Mouse (Mus musculus) hindbrain, embryonic 12.5 days (tissue): ENCODE measurements around the gene Plcb3. TPM values are rescaled to one million over a fixed set of nuclear protein-coding genes. Genes with fewer than 3 reads are reported as not detected.

Source experiments
- ATAC-seq: fragments of 200-750 bp; cut with Nextera tagmentation; 2 replicates; pipeline ENCODE4 v1.8.0; 2017; ENCODE audit warnings: moderate TSS enrichment; ENCODE audit not compliant: low FRiP score
- H3K27ac ChIP-seq: fragments of 300-500 bp; sonication (generic); 2 replicates; pipeline ENCODE4 v1.5.1; 2016; ENCODE audit warnings: mild to moderate bottlenecking
- H3K27me3 ChIP-seq: fragments of 300-500 bp; sonication (generic); 2 replicates; pipeline ENCODE4 v1.6.1; 2016; ENCODE audit warnings: mild to moderate bottlenecking
- H3K36me3 ChIP-seq: fragments of 300-500 bp; sonication (generic); 2 replicates; pipeline ENCODE4 v1.6.1; 2016; ENCODE audit warnings: mild to moderate bottlenecking
- H3K4me1 ChIP-seq: fragments of 300-500 bp; sonication (generic); 2 replicates; pipeline ENCODE4 v1.6.1; 2016
- H3K4me2 ChIP-seq: fragments of 300-500 bp; sonication (generic); replicated peaks from 2 replicates; pipeline ENCODE4 v1.6.1; 2016; ENCODE audit warnings: mild to moderate bottlenecking
- H3K4me3 ChIP-seq: fragments of 300-500 bp; sonication (generic); 2 replicates; pipeline ENCODE4 v1.5.1; 2016; ENCODE audit warnings: mild to moderate bottlenecking
- H3K9ac ChIP-seq: fragments of 300-500 bp; sonication (generic); 2 replicates; pipeline ENCODE4 v1.6.1; 2016; ENCODE audit warnings: mild to moderate bottlenecking, moderate library complexity
- H3K9me3 ChIP-seq: fragments of 300-500 bp; sonication (generic); replicated peaks from 2 replicates; pipeline ENCODE4 v1.6.1; 2016; ENCODE audit warnings: mild to moderate bottlenecking
- WGBS: fragments of 180-500 bp; shearing (Covaris S2); methylation state at CpG from one replicate; pipeline ENCODE4 v1.1.7; 2016; 5-methylcytosine and 5-hydroxymethylcytosine counted together
- microRNA-seq: library from miRNA; unstranded; fragments of <30 nt; microRNA quantifications from one replicate; pipeline ENCODE4, GENCODE M21; 2017
- polyA plus RNA-seq: library from polyadenylated mRNA; unstranded; fragments of >200 nt; fragmentation: Nextera tagmentation; extraction: Ambion mirVana; gene quantifications from 2 replicates; pipeline ENCODE4 v1.2.1, GENCODE M21; 2016

Plcb3 gene
- polyA plus RNA-seq, 1 experiment from 2014 or later: 27.9 TPM

DNA sequence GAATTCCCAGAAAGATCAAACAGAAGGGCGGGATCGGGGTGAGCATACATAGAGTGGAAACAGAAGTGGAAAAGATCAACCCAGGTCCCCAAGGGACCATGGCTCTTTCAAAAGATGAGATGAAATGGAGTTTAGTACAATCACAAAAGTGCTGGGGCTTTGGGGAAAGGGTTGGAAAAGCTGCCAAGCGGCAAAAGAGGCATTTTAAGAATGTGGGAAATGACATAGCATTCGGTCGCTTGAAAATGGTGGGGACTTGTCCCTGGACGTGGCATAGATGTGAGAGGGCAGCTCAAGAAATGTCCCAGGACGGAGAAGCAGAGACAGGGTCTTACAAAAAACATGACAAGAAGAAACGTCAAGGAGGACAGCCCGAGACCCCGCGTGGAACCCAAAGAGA is 67.2 kb downstream of the Plcb3 start:
- Histone ChIP-seq H3K4me1 (peaks cover 27% of the 10 kb centered on the region), H3K4me3 (peak overlapping the region; percentile 57), H3K27me3 (no peaks in the 10 kb centered on the region), H3K9me3 (no peaks in the 10 kb centered on the region), H3K36me3 (peaks cover 60% of the 10 kb centered on the region), H3K9ac (peak overlapping the region; percentile 66), H3K27ac (peak overlapping the region; percentile 95), H3K4me2 (peak overlapping the region; percentile 66)
- no peak for ATAC-seq
- WGBS: 10% methylated on average over 11 of the region's 11 CpGs

DNA sequence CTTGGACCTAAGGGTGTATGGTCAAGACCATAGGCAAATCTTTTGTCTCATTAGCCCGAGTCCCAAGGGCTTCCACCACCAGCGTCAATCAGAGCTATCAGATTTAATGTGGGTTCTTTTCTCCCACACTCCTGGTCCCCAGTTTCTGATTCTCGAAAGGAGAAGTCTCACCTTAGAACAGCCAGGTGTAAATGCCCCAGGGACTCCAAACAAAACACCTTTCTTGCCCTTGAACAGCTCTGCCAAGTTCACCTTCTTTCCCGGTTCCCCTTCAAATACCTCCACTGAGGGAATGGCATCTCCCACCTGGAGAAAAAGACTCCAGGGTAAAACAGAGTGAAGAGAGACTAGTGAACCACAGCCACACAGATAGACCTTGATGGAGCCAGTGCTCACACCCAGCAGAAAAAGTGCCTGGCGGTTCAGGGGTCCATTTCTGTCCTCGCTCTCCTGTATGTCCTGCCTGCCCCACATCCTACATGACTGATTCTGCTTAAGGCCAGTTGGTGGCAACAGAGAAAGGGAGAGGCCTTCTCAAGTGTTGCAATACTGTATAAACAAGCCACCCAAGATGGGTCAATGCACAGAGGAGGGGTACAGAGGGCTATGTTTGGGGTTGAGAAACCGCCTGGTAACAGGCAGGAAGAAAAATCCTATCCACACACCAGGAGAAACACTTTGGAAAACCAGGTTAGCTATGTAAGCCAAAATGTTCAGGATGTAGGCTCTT is 68.3 kb downstream of the Plcb3 start:
- Histone ChIP-seq H3K9me3 (no peaks in the 10 kb centered on the region), H3K4me1 (peaks cover 27% of the 10 kb centered on the region), H3K4me3 (peak overlapping the region; percentile 57), H3K9ac (peak overlapping the region; percentile 66; the same call in 1 of the 2 replicates), H3K4me2 (peak overlapping the region; percentile 66), H3K27ac (no peak overlapping the region), H3K27me3 (no peaks in the 10 kb centered on the region), H3K36me3 (peaks cover 50% of the 10 kb centered on the region)
- ATAC-seq: no peak
- WGBS: 92% methylated on average over 7 of the region's 7 CpGs

DNA sequence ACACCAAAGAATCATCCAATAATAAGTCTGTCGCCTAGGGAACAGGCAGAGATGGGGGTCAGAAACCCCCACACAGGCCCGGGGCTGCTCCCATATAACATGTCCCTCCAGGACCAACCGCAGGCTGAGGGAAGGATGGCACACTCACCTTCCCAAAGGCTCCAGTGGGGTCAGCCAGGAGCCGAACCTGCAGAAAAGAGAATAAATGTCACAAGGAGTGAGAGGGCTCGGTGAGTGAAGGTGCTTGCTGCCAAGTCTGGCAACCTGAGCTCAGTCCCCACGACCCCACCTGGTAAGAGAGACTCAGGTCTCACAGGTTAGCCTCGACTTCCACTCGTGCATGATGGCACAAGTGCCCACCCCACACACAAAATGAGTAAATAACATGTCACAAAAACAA is 69.2 kb downstream of the Plcb3 start:
- no peak overlapping the region for H3K4me3 ChIP-seq
- no peaks in the 10 kb centered on the region for H3K9me3 ChIP-seq
- peaks cover 41% of the 10 kb centered on the region for H3K36me3 ChIP-seq
- H3K4me1 ChIP-seq: peaks cover 27% of the 10 kb centered on the region
- H3K9ac ChIP-seq: no peak overlapping the region
- no peak for ATAC-seq
- no peaks in the 10 kb centered on the region for H3K27me3 ChIP-seq
- H3K27ac ChIP-seq: no peak overlapping the region
- H3K4me2 ChIP-seq: no peak overlapping the region
- 94% methylated on average over 8 of the region's 8 CpGs for WGBS

DNA sequence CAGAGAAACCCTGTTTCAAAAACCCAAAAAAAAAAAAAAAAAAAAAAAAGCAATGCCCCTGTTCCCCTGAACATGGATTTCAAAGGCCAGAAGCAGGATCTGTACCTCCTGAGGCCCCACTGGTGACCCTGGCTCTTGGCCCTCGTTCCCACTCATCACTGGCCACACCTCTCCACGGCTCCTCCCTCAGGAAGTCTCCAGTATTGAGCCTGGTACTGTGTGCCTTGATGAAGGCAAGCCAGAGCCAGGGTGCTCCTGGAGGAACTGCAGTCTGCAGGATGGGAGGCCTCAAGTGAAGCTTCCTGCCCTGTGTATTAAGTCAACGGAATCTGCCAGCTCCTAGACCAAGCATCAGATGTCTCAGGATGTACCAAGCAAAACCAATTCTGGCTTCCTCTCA is 70.1 kb downstream of the Plcb3 start:
- no peak overlapping the region for H3K9ac ChIP-seq
- H3K4me3 ChIP-seq: no peak overlapping the region
- peaks cover 19% of the 10 kb centered on the region for H3K4me1 ChIP-seq
- peaks cover 32% of the 10 kb centered on the region for H3K36me3 ChIP-seq
- ATAC-seq: no peak
- WGBS: 90% methylated on average over 3 of the region's 3 CpGs
- no peak overlapping the region for H3K27ac ChIP-seq
- H3K9me3 ChIP-seq: no peaks in the 10 kb centered on the region
- no peaks in the 10 kb centered on the region for H3K27me3 ChIP-seq
- H3K4me2 ChIP-seq: no peak overlapping the region

DNA sequence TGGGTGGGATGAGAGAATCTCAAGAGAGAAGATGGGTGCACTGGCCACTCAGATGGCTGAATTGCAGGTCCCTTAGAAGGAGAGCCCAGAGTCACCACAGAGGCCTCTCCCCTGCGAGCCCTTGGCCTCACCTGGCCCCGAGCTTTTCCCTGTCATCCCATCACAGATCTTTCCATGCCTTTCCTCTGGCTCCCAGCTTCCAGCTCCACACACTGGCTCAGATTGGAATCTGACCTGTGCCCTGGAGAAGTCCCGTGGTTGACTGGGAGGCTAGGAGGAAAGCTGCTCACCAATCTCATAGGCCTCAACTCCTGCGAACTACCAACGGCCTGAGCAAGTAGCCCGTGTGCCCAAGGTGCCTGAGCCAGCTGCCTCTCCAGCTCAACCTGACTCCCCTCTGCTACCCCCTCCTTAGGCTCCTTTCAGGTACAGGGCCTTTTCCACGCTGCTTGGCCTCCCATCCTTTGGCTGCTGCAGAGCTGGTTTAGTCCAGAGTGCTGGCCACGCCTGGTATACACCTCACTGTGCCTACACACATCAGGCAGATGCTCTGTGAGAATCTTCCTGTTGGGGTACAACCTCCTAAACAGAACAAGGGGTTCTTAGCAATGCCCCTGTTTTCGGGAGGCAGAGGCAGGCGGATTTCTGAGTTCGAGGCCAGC is 70.6 kb downstream of the Plcb3 start:
- ATAC-seq: no peak
- H3K4me1 ChIP-seq: peaks cover 15% of the 10 kb centered on the region
- 89% methylated on average over 11 of the region's 11 CpGs for WGBS
- H3K9me3 ChIP-seq: no peaks in the 10 kb centered on the region
- H3K9ac ChIP-seq: no peak overlapping the region
- no peaks in the 10 kb centered on the region for H3K27me3 ChIP-seq
- H3K4me2 ChIP-seq: no peak overlapping the region
- no peak overlapping the region for H3K27ac ChIP-seq
- H3K36me3 ChIP-seq: peaks cover 28% of the 10 kb centered on the region
- H3K4me3 ChIP-seq: no peak overlapping the region

DNA sequence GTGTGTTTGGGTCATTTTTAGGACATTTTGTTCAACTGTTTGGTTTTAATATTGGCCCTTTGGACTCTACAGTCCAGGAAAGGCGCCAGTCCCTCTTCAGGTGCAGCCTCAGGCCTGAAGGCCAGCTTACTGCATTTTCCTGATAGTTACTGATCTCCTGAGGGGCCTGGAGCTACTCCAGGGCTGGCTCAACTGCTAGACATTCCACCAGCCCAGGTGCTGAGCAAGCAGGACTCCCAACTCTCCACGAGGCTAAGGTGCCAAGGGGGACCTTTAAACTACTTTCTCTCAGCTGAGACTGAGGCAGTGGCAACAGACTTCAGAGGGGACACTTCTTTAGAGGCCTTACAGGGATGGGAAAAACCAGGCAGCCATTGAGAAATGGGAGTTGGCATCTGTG is 71.4 kb downstream of the Plcb3 start:
- whole genome bisulfite sequencing: 81% methylated on average over 2 of the region's 2 CpGs
- H3K27ac ChIP-seq: no peak overlapping the region
- no peaks in the 10 kb centered on the region for H3K27me3 ChIP-seq
- no peak for ATAC-seq
- H3K9me3 ChIP-seq: no peaks in the 10 kb centered on the region
- H3K4me2 ChIP-seq: no peak overlapping the region
- H3K9ac ChIP-seq: no peak overlapping the region; the same call in 1 of the 2 replicates
- H3K4me1 ChIP-seq: peaks cover 15% of the 10 kb centered on the region
- no peak overlapping the region for H3K4me3 ChIP-seq
- peaks cover 28% of the 10 kb centered on the region for H3K36me3 ChIP-seq

DNA sequence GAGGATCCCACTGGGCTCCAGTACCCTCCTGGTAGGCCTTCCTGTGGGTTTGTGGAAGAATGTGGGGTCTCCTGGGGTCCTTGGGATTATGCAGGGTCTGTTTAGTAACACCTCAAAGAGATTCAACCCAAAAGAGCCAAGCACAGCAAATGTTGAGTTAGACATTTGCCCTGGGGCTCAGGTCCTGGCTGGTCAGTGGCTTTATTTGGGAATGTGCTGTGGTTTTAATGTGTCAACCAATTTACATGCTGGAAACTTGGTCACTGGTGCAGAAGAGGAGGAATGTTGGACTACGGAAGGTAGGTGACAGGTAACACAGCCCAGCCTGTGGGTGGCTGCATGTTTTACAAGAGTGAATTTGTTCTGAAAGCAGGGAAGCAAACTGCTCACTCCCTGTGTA is 73.2 kb downstream of the Plcb3 start:
- 97% methylated on average over 1 of the region's 1 CpGs for WGBS
- Histone ChIP-seq H3K9me3 (no peaks in the 10 kb centered on the region), H3K9ac (no peak overlapping the region), H3K4me3 (no peak overlapping the region), H3K4me1 (peaks cover 5% of the 10 kb centered on the region), H3K4me2 (no peak overlapping the region), H3K27me3 (no peaks in the 10 kb centered on the region), H3K36me3 (peaks cover 28% of the 10 kb centered on the region), H3K27ac (no peak overlapping the region)
- ATAC-seq: no peak

Small RNA genes lying within 50 kb of the gene (microRNA-seq; reads per million reads assigned to microRNA genes)
- 1.4 reads per million for gene Mir6990

Other genes starting within 250 kb of the Plcb3 start
- gene Rps6ka4, start 135.8 kb downstream of the Plcb3 start, polyA plus RNA-seq: 13.2 and 14.4 TPM in 2 replicates
- gene Ccdc88b, start 118.3 kb downstream of the Plcb3 start, polyA plus RNA-seq: 0.50 and 0.85 TPM in 2 replicates
- 108 and 128 TPM in 2 replicates for gene Trmt112, start 66.8 kb downstream of the Plcb3 start, polyA plus RNA-seq
- 194 and 200 TPM in 2 replicates for gene Prdx5, start 66.4 kb downstream of the Plcb3 start, polyA plus RNA-seq
- gene Esrra, start 54.7 kb downstream of the Plcb3 start, polyA plus RNA-seq: 16.0 and 16.6 TPM in 2 replicates
- 0.98 TPM in 1 of 2 replicates, not detected in the other for gene Catsperz, start 51.1 kb downstream of the Plcb3 start, polyA plus RNA-seq
- gene Kcnk4, start 42.0 kb downstream of the Plcb3 start, polyA plus RNA-seq: 0.14 and 0.19 TPM in 2 replicates
- 67.7 and 71.7 TPM in 2 replicates for gene Bad, start 34.6 kb downstream of the Plcb3 start, polyA plus RNA-seq
- 40.6 and 47.6 TPM in 2 replicates for gene Gpr137, start 34.0 kb downstream of the Plcb3 start, polyA plus RNA-seq
- 259 and 281 TPM in 2 replicates for gene Ppp1r14b, start 1.5 kb downstream of the Plcb3 start, polyA plus RNA-seq
- gene Fkbp2, start 4.0 kb upstream of the Plcb3 start, polyA plus RNA-seq: 77.8 and 82.5 TPM in 2 replicates
- 32.2 and 37.0 TPM in 2 replicates for gene Vegfb, start 11.2 kb upstream of the Plcb3 start, polyA plus RNA-seq
- 20.5 and 24.0 TPM in 2 replicates for gene Dnajc4, start 16.1 kb upstream of the Plcb3 start, polyA plus RNA-seq
- gene Nudt22, start 19.6 kb upstream of the Plcb3 start, polyA plus RNA-seq: 20.1 and 20.2 TPM in 2 replicates
- 8.7 and 12.6 TPM in 2 replicates for gene Trpt1, start 19.7 kb upstream of the Plcb3 start, polyA plus RNA-seq
- gene Fermt3, start 43.0 kb upstream of the Plcb3 start, polyA plus RNA-seq: 6.3 and 6.5 TPM in 2 replicates
- gene Stip1, start 63.5 kb upstream of the Plcb3 start, polyA plus RNA-seq: 267 and 269 TPM in 2 replicates
- gene Macrod1, start 80.3 kb upstream of the Plcb3 start, polyA plus RNA-seq: 5.6 TPM in 2 replicates
- gene Flrt1, start 129.3 kb upstream of the Plcb3 start, polyA plus RNA-seq: 5.5 and 6.6 TPM in 2 replicates
- 217 and 218 TPM in 2 replicates for gene Otub1, start 229.8 kb upstream of the Plcb3 start, polyA plus RNA-seq
- 715 and 817 TPM in 2 replicates for gene Cox8a, start 241.1 kb upstream of the Plcb3 start, polyA plus RNA-seq